Mouse (Mus musculus): Measurements from ENCODE around the gene Gm8764. TPM values are rescaled to one million over a fixed set of nuclear protein-coding genes. Genes with fewer than 3 reads are reported as not detected.

Gene Gm8764
- polyA plus RNA-seq, 1 experiment from 2014 or later, result not detected

- 91% methylated on average over 1 of the region's 1 CpGs for WGBS
Observed at GRCm38 (mm10) chr10:104209655-104210054, 49.8 kb downstream of the Gm8764 start.

GRCm38 (mm10) chr10:104210268-104210990 lies 50.6 kb downstream of the Gm8764 start:
- H3K27me3 ChIP-seq (ENCODE audit: control insufficient read depth, insufficient read depth, low read length), result no peaks in the 10 kb centered on the region
- no peak overlapping the region for H3K4me3 ChIP-seq (ENCODE audit: low read depth, low read length)
- no peak overlapping the region for H3K27ac ChIP-seq (ENCODE audit: low read depth, low read length)
- no peak for ATAC-seq (ENCODE audit: insufficient read depth, low FRiP score, low TSS enrichment)
- WGBS, result 76% methylated on average over 3 of the region's 3 CpGs
- no peak for DNase-seq (ENCODE audit: low spot score)
- H3K4me2 ChIP-seq (ENCODE audit: low read depth), result no peak overlapping the region
- no peaks in the 10 kb centered on the region for H3K9me3 ChIP-seq (ENCODE audit: control insufficient read depth, low read length)
- no peak overlapping the region for H3K9ac ChIP-seq (ENCODE audit: low read length)
- H3K4me1 ChIP-seq (ENCODE audit: control insufficient read depth, insufficient read depth, low read length), result no peaks in the 10 kb centered on the region
- no peaks in the 10 kb centered on the region for H3K36me3 ChIP-seq (ENCODE audit: control insufficient read depth, insufficient read depth, low read length)

More at GRCm38 (mm10) chr10:104209655-104210054, 49.8 kb downstream of the Gm8764 start:
- H3K27ac ChIP-seq (ENCODE audit: low read depth, low read length), result no peak overlapping the region
- no peak overlapping the region for H3K4me3 ChIP-seq (ENCODE audit: low read depth, low read length)
- H3K4me1 ChIP-seq (ENCODE audit: control insufficient read depth, insufficient read depth, low read length), result no peaks in the 10 kb centered on the region
- no peaks in the 10 kb centered on the region for H3K9me3 ChIP-seq (ENCODE audit: control insufficient read depth, low read length)
- no peaks in the 10 kb centered on the region for H3K27me3 ChIP-seq (ENCODE audit: control insufficient read depth, insufficient read depth, low read length)
- ATAC-seq (ENCODE audit: insufficient read depth, low FRiP score, low TSS enrichment), result no peak
- no peak overlapping the region for H3K9ac ChIP-seq (ENCODE audit: low read length)
- no peak overlapping the region for H3K4me2 ChIP-seq (ENCODE audit: low read depth)
- DNase-seq (ENCODE audit: low spot score), result no peak
- H3K36me3 ChIP-seq (ENCODE audit: control insufficient read depth, insufficient read depth, low read length), result no peaks in the 10 kb centered on the region

Other genes with a start within 250 kb of the Gm8764 start
- gene Gm21293, start 17.0 kb upstream of the Gm8764 start, polyA plus RNA-seq (2014; fragmentation: Nextera tagmentation; extraction: Ambion mirVana), result not detected in 2 replicates
- not detected in 2 replicates for gene Gm6763, start 8.5 kb upstream of the Gm8764 start, polyA plus RNA-seq (2014; fragmentation: Nextera tagmentation; extraction: Ambion mirVana)
- not detected in 2 replicates for gene Gm21304, start 8.5 kb downstream of the Gm8764 start, polyA plus RNA-seq (2014; fragmentation: Nextera tagmentation; extraction: Ambion mirVana)
- not detected in 2 replicates for gene Gm21312, start 17.0 kb downstream of the Gm8764 start, polyA plus RNA-seq (2014; fragmentation: Nextera tagmentation; extraction: Ambion mirVana)
- not detected in 2 replicates for gene Gm20765, start 25.5 kb downstream of the Gm8764 start, polyA plus RNA-seq (2014; fragmentation: Nextera tagmentation; extraction: Ambion mirVana)
- not detected in 2 replicates for gene Gm4340, start 34.0 kb downstream of the Gm8764 start, polyA plus RNA-seq (2014; fragmentation: Nextera tagmentation; extraction: Ambion mirVana)